Mouse (Mus musculus) cerebellum, adult 2 months (tissue): ENCODE data around the gene Kcnip4. TPM values are rescaled to one million over a fixed set of nuclear protein-coding genes. Genes with fewer than 3 reads are reported as not detected.
A peak's percentile ranks its signal among the peaks of the same experiment; 100 is the strongest.

Experiments used
- DNase-seq, 2 experiments: peaks; one replicate each; pipeline ENCODE4 v3.0.0; 2021
- H3K27ac ChIP-seq: fragments of 200-500 bp; 2 replicates; pipeline ENCODE4 v1.5.1; 2012; ENCODE audit warnings: low read length, control low read depth, inconsistent platforms; ENCODE audit not compliant: insufficient read depth
- H3K27me3 ChIP-seq: fragments of 200-500 bp; 2 replicates; pipeline ENCODE4 v1.6.1; 2012; ENCODE audit warnings: inconsistent platforms, mild to moderate bottlenecking, low read length, moderate library complexity; ENCODE audit not compliant: control insufficient read depth, insufficient read depth
- H3K4me1 ChIP-seq: fragments of 200-500 bp; 2 replicates; pipeline ENCODE4 v1.6.1; 2011; ENCODE audit warnings: low read length; ENCODE audit not compliant: control insufficient read depth, insufficient read depth
- H3K4me3 ChIP-seq: fragments of 200-500 bp; replicated peaks from 2 replicates; pipeline ENCODE3; 2011; ENCODE audit warnings: mild to moderate bottlenecking, low read depth, low read length, control low read depth; ENCODE audit not compliant: insufficient read depth
- CTCF ChIP-seq: fragments of 200-500 bp; IDR thresholded peaks from 2 replicates; pipeline ENCODE4 v1.5.1; 2011; ENCODE audit warnings: low read depth, mild to moderate bottlenecking, control low read depth, low read length, moderate library complexity, borderline replicate concordance; ENCODE audit not compliant: insufficient read depth
- POLR2A ChIP-seq: fragments of 200-500 bp; IDR thresholded peaks from 2 replicates; pipeline ENCODE4 v1.6.1; 2011; ENCODE audit warnings: low read length, control low read depth, borderline replicate concordance; ENCODE audit not compliant: insufficient read depth
- WGBS: fragments of 180-500 bp; shearing (Covaris S2); methylation state at CpG from one replicate; pipeline ENCODE4 v1.1.7; 2018; 5-methylcytosine and 5-hydroxymethylcytosine counted together
- polyA plus RNA-seq: library from polyadenylated mRNA; depleted of rRNA; stranded (reverse); fragments of >200 nt; gene quantifications from 2 replicates; pipeline ENCODE4 v1.2.3, GENCODE M21; 2012

Gene Kcnip4
- polyA plus RNA-seq, 1 experiment, result 93.6 TPM

GRCm38 (mm10) chr5:48411462-48411861 is 1113.2 kb downstream of the Kcnip4 start:
- WGBS, result 76% methylated on average over 4 of the region's 4 CpGs
- Histone ChIP-seq H3K27me3 (no peaks in the 10 kb centered on the region), H3K4me3 (no peak overlapping the region), H3K27ac (no peak overlapping the region), H3K4me1 (no peaks in the 10 kb centered on the region)
- TF ChIP-seq POLR2A, result no peak
- TF ChIP-seq CTCF, result no peak
- DNase-seq, result no peak

DNA sequence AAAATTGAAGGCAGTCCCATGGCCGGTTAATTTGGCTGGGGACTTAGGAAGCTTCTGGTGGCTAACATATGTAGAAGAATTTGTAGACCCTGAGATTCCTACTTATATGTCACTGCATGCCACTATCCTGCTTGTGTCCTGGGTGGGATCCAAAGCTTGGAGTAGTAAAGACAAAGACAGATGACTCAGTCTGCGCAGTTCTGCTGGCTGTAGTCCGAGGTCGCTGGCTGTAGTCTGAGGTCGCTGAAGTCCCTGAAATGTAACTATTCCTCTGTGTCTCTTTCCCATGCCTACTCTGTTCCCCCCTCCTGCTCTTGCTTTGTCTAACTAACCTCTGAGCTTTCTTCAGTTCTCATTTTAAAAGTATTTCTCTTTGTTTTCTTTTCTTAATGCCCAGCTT is 1114.4 kb downstream of the Kcnip4 start:
- Histone ChIP-seq H3K4me3 (no peak overlapping the region), H3K27ac (no peak overlapping the region), H3K4me1 (no peaks in the 10 kb centered on the region), H3K27me3 (no peaks in the 10 kb centered on the region)
- WGBS, result 75% methylated on average over 5 of the region's 5 CpGs
- TF ChIP-seq CTCF, result no peak
- TF ChIP-seq POLR2A, result no peak
- peak in 1 of 2 experiments; percentile 54 for DNase-seq

- WGBS, result 86% methylated on average over 4 of the region's 4 CpGs
- no peak for DNase-seq
- H3K4me1 ChIP-seq, result no peaks in the 10 kb centered on the region
- H3K27me3 ChIP-seq, result no peaks in the 10 kb centered on the region
- H3K27ac ChIP-seq, result no peak overlapping the region
- no peak for TF ChIP-seq POLR2A
- TF ChIP-seq CTCF, result no peak
- H3K4me3 ChIP-seq, result no peak overlapping the region
These were observed 1116.4 kb downstream of the Kcnip4 start for GRCm38 (mm10) chr5:48408276-48408675.

DNA sequence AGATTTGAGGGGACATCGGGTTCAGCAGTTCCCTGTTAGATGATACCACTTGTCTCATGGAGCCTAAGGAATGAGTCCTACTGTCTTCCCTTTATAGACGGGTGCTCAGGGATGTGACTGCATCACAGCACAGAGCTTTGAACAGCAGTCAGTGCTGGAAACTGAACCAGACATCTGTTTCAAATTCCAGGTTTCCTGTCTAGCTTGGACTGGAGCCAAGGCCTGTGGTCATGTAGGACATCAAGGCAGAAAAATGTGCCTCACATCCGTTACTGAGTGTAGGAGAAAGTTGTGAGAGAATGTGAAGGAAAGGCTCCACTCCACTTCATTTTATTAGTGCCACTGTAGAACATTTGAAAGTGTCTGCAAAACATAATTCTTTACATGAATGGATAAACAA is 1122.2 kb downstream of the Kcnip4 start:
- H3K27ac ChIP-seq, result no peak overlapping the region
- no peaks in the 10 kb centered on the region for H3K27me3 ChIP-seq
- peak in 1 of 2 experiments; percentile 25 for DNase-seq
- no peaks in the 10 kb centered on the region for H3K4me1 ChIP-seq
- 38% methylated on average over 3 of the region's 3 CpGs for WGBS
- H3K4me3 ChIP-seq, result no peak overlapping the region
- TF ChIP-seq CTCF (no peak), POLR2A (no peak)

- DNase-seq, result peak; percentile 92 to 93
- no peaks in the 10 kb centered on the region for H3K4me1 ChIP-seq
- WGBS, result under 1% methylated on average over 44 of the region's 44 CpGs
- no peak overlapping the region for H3K27ac ChIP-seq
- TF ChIP-seq CTCF (no peak), POLR2A (peak; percentile 47; the same call in 1 of the 2 replicates)
- H3K27me3 ChIP-seq, result no peaks in the 10 kb centered on the region
- H3K4me3 ChIP-seq, result peak overlapping the region; percentile 61
These were observed 1152.6 kb downstream of the Kcnip4 start for GRCm38 (mm10) chr5:48371890-48372766.

DNA sequence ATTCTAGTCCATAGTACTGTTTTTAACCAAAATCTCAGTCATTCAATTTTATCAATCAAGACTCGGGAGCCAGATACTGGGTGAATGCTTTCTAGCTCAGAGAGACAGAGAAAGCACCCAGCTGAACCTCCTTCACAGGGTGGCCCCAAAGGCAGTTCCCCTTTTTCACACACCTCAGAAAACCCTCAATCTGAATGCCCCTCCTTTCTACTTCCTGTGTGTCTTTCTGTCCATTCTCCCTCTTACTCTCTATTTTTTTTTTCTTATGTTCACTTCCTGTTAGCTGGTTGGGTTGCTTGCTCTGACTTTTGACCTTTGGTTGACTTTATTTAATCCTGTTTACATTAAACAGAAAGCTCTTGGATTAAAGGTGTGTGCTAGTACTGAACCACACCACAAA is 1175.4 kb downstream of the Kcnip4 start:
- Histone ChIP-seq H3K4me3 (no peak overlapping the region), H3K4me1 (no peaks in the 10 kb centered on the region), H3K27me3 (no peaks in the 10 kb centered on the region; the same call in 1 of the 2 replicates), H3K27ac (no peak overlapping the region)
- TF ChIP-seq CTCF (no peak), POLR2A (no peak)
- DNase-seq, result no peak
- 89% methylated on average over 1 of the region's 1 CpGs for WGBS

GRCm38 (mm10) chr5:48345983-48346648 is 1178.6 kb downstream of the Kcnip4 start:
- H3K4me1 ChIP-seq, result no peaks in the 10 kb centered on the region
- TF ChIP-seq CTCF (no peak), POLR2A (no peak)
- H3K27me3 ChIP-seq, result no peaks in the 10 kb centered on the region; the same call in 1 of the 2 replicates
- no peak overlapping the region for H3K4me3 ChIP-seq
- H3K27ac ChIP-seq, result no peak overlapping the region
- 96% methylated on average over 2 of the region's 2 CpGs for WGBS
- no peak for DNase-seq
